Mouse (Mus musculus) heart, postnatal 36 days (tissue): ENCODE data around the gene 4930579F01Rik. TPM values are rescaled to one million over a fixed set of nuclear protein-coding genes. Genes with fewer than 3 reads are reported as not detected.

Experiments used
- DNase-seq, 2 experiments: peaks; one replicate each; pipeline ENCODE4 v3.0.0; 2021 to 2022
- intact Hi-C: fragments of 180-260 bp; cut with DNase I; formaldehyde crosslinking; loops from one replicate; pipeline ENCODE4 v1.15.1; 2025
- total RNA-seq, 2 experiments: library from RNA; stranded (reverse); gene quantifications; 2 replicates each; pipeline ENCODE4 v1.2.3; 2021

4930579F01Rik gene
- total RNA-seq, 2 experiments from 2014 or later: not detected

GRCm38 (mm10) chr3:138118392-138118791, 75.2 kb downstream of the 4930579F01Rik start:
- no peak for DNase-seq
- intact Hi-C loops: loop anchor here (2.0 to 5.0 kb wide), 2 partner anchors 24 to 36 kb away; partner anchors contain the start of gene Trmt10a

- intact Hi-C loops: loop anchor here (5.0 kb wide), 1 partner anchor 35 kb away; no protein-coding TSS in a partner anchor
- DNase-seq: peak; percentile 37 to 60
These were observed 76.8 kb downstream of the 4930579F01Rik start for GRCm38 (mm10) chr3:138116871-138117270.

- intact Hi-C loops: no loop called here
These were observed 79.5 kb downstream of the 4930579F01Rik start for GRCm38 (mm10) chr3:138114106-138114505.

More at GRCm38 (mm10) chr3:138114106-138114505, 79.5 kb downstream of the 4930579F01Rik start:
- no peak for DNase-seq

Other genes with a start within 250 kb of the 4930579F01Rik start
- gene Dapp1, start 212.3 kb downstream of the 4930579F01Rik start, total RNA-seq: 1 to 10 TPM; 4.5 to 5.1 TPM
- gene 1110002E22Rik, start 128.8 kb downstream of the 4930579F01Rik start, total RNA-seq: 10 to 100 TPM; 52.5 to 58.2 TPM
- under 1 TPM; 0.64 to 0.81 TPM for gene Gm5105, start 126.4 kb downstream of the 4930579F01Rik start, total RNA-seq
- 1 to 10 TPM; 2.3 to 3.2 TPM for gene Trmt10a, start 50.4 kb downstream of the 4930579F01Rik start, total RNA-seq
- gene Mttp, start 48.9 kb downstream of the 4930579F01Rik start, total RNA-seq: 1 to 10 TPM; 5.4 to 6.2 TPM
- under 1 TPM; 0.11 to 0.17 TPM for gene Adh7, start 23.9 kb upstream of the 4930579F01Rik start, total RNA-seq
- gene Adh1, start 67.2 kb upstream of the 4930579F01Rik start, total RNA-seq: 10 to 100 TPM; 36.9 to 67.4 TPM
- gene Adh6a, start 119.5 kb upstream of the 4930579F01Rik start, total RNA-seq: not detected
- gene Adh6b, start 147.9 kb upstream of the 4930579F01Rik start, total RNA-seq: 1 to 10 TPM; 1.1 to 1.5 TPM
- gene Adh4, start 221.6 kb upstream of the 4930579F01Rik start, total RNA-seq: not detected
- gene Adh5, start 249.3 kb upstream of the 4930579F01Rik start, total RNA-seq: 10 to 100 TPM; 85.5 to 88.9 TPM